Mouse (Mus musculus) forebrain, embryonic 13.5 days (tissue): ENCODE measurements around the gene Uqcc2. TPM values are rescaled to one million over a fixed set of nuclear protein-coding genes. Genes with fewer than 3 reads are reported as not detected.

Experiments used
- ATAC-seq: fragments of 200-750 bp; cut with Nextera tagmentation; 2 replicates; pipeline ENCODE4 v1.8.0; 2017
- H3K27ac ChIP-seq: fragments of 300-500 bp; sonication (generic); 2 replicates; pipeline ENCODE4 v1.5.1; 2015; ENCODE audit warnings: inconsistent platforms, mild to moderate bottlenecking, moderate library complexity
- H3K27me3 ChIP-seq: fragments of 300-500 bp; sonication (generic); 2 replicates; pipeline ENCODE4 v1.6.1; 2015; ENCODE audit warnings: mild to moderate bottlenecking, inconsistent platforms
- H3K36me3 ChIP-seq: fragments of 300-500 bp; sonication (generic); 2 replicates; pipeline ENCODE4 v1.6.1; 2015; ENCODE audit warnings: mild to moderate bottlenecking, inconsistent platforms; ENCODE audit not compliant: poor library complexity, severe bottlenecking
- H3K4me1 ChIP-seq: fragments of 300-500 bp; sonication (generic); 2 replicates; pipeline ENCODE4 v1.6.1; 2015; ENCODE audit warnings: inconsistent platforms
- H3K4me2 ChIP-seq: fragments of 300-500 bp; sonication (generic); 2 replicates; pipeline ENCODE4 v1.6.1; 2015; ENCODE audit warnings: inconsistent platforms, mild to moderate bottlenecking, moderate library complexity
- H3K4me3 ChIP-seq: fragments of 300-500 bp; sonication (generic); 2 replicates; pipeline ENCODE4 v1.5.1; 2015; ENCODE audit warnings: mild to moderate bottlenecking, inconsistent platforms
- H3K9ac ChIP-seq: fragments of 300-500 bp; sonication (generic); 2 replicates; pipeline ENCODE4 v1.6.1; 2015; ENCODE audit warnings: mild to moderate bottlenecking, inconsistent platforms
- H3K9me3 ChIP-seq: fragments of 300-500 bp; sonication (generic); replicated peaks from 2 replicates; pipeline ENCODE4 v1.6.1; 2016; ENCODE audit warnings: inconsistent platforms
- WGBS: fragments of 180-500 bp; shearing (Covaris S2); methylation state at CpG from one replicate; pipeline ENCODE4 v1.1.7; 2015; 5-methylcytosine and 5-hydroxymethylcytosine counted together
- polyA plus RNA-seq: library from polyadenylated mRNA; unstranded; fragments of >200 nt; fragmentation: Nextera tagmentation; extraction: Ambion mirVana; gene quantifications from 2 replicates; pipeline ENCODE4 v1.2.1, GENCODE M21; 2015

Uqcc2 gene
- 310 and 318 TPM in 2 replicates for polyA plus RNA-seq

DNA sequence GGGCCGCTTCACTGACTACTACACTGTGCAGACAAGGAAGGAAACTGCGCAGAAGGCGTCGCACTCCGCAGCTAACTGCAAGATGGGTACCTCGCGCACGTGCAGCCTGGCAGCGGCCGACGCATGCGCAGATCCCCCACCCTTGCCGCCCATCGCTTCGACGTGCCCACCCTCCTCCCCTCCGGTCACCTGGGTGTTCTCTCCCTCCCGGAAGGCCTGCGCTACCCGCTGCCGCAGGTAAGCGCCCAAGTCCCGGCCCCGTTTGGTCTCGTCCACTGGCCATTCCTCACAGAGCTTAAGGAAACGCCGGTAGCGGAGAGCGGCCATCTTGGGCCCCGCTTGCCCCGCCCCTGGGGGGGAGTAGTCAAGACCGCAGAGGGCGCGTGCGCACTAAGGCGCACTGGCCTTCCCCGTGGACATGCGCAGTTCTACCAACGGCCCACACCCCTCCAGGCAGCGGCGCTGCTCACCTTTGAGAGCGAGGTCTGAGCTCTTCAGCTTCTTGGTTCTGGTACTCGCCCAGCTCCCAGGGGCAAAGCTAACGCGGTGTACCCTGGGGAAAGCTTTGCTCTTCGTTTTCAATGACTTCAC is at the start of gene Uqcc2:
Gene Uqcc2 (minus strand): TSS at position 366 of the 591 bp plus-strand sequence.
- Histone ChIP-seq H3K27me3 (no peaks in the 10 kb centered on the region), H3K27ac (peak within 1 kb of the TSS; percentile 69), H3K4me2 (peak within 1 kb of the TSS; percentile 58), H3K9me3 (no peaks in the 10 kb centered on the region), H3K4me1 (peaks cover 54% of the 10 kb centered on the region), H3K36me3 (no peaks in the 10 kb centered on the region), H3K4me3 (peak within 1 kb of the TSS; percentile 67), H3K9ac (peak within 1 kb of the TSS; percentile 82)
- WGBS = under 1% methylated on average over 46 of the region's 46 CpGs
- peak; percentile 92 for ATAC-seq

DNA sequence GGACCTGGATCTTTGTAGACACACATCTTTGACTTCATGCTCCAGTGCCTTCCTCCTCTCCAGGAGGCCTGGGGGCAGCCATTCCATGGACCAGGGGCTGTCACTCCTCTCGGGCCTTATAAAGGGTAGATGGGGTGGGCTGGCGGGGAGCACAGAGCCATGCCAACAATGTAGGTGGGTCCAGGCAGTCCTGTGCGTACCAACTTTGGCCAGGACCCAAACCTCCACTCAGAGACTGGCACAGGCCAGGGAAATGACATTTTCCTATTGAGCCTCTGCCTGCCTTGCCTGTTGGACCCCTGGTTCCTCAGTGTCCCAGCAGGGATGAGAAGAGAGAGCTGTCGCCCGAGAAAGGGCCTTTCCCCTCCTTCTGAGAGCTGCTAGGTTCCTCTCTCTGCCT is 48.7 kb upstream of the Uqcc2 start:
- 0 out of 2 replicates have a peak, but pooled peaks cover 5% of the 10 kb centered on the region for H3K27me3 ChIP-seq
- H3K27ac ChIP-seq = no peak overlapping the region
- no peak overlapping the region for H3K9ac ChIP-seq
- no peaks in the 10 kb centered on the region for H3K9me3 ChIP-seq
- 72% methylated on average over 5 of the region's 5 CpGs for WGBS
- H3K4me1 ChIP-seq = no peaks in the 10 kb centered on the region
- ATAC-seq = no peak; the same call in 1 of the 2 replicates
- no peak overlapping the region for H3K4me3 ChIP-seq
- H3K4me2 ChIP-seq = no peak overlapping the region
- no peaks in the 10 kb centered on the region for H3K36me3 ChIP-seq

DNA sequence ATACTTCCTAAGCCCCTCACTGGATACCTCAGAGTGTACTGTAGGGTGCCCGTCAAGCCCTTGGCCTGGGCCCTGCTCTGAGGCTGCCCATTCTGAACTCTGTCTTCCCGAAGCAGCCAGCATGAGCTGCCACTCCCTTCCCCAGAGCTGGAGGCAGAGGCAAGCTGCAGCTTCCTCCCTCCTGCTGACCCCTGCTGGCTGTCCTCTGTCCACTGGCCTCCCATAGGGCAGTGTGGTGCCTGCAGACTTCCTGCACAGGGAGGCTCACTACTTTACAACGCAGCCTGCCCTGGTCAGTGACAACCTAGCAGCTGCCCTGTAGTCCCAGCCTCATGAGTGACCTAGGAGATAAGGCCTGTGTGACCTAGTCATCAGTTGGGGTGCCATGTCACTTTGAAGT is 48.0 kb upstream of the Uqcc2 start:
- Histone ChIP-seq H3K27me3 (no peaks in the 10 kb centered on the region), H3K4me2 (no peak overlapping the region), H3K4me3 (no peak overlapping the region), H3K9me3 (no peaks in the 10 kb centered on the region), H3K27ac (no peak overlapping the region), H3K9ac (no peak overlapping the region), H3K36me3 (no peaks in the 10 kb centered on the region), H3K4me1 (no peaks in the 10 kb centered on the region)
- WGBS = 56% methylated on average over 3 of the region's 3 CpGs
- ATAC-seq = no peak

DNA sequence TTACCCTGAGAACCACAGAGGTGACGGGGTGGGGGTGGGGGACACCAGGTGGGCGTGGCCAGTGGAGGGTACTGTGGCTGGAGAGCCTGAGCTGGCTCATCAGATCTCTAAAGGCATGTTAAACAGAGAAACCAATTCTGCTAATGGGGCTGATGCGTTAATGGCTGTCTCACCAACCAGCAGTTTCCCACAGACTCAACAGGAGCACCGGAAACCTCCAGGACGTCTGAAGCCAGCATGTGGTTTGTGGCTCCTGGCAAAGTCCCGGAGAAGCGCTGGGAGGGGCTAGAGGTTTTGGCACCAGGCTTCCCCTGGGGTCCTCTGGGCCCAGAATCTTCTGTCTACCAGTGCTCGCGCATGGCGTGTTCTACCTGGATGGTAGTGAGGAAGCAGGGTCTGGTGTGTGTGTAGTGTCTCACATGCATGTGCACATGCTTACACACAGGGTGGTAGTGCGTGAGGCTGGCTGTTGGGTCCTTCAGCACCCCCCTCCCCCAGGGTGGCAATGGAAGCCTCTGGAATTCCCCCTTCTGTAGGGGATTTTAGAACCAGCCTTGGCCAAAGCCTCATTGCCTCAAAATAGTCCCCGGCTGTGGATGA is 46.1 kb upstream of the Uqcc2 start:
- 72% methylated on average over 12 of the region's 12 CpGs for WGBS
- ATAC-seq = no peak
- no peak overlapping the region for H3K9ac ChIP-seq

DNA sequence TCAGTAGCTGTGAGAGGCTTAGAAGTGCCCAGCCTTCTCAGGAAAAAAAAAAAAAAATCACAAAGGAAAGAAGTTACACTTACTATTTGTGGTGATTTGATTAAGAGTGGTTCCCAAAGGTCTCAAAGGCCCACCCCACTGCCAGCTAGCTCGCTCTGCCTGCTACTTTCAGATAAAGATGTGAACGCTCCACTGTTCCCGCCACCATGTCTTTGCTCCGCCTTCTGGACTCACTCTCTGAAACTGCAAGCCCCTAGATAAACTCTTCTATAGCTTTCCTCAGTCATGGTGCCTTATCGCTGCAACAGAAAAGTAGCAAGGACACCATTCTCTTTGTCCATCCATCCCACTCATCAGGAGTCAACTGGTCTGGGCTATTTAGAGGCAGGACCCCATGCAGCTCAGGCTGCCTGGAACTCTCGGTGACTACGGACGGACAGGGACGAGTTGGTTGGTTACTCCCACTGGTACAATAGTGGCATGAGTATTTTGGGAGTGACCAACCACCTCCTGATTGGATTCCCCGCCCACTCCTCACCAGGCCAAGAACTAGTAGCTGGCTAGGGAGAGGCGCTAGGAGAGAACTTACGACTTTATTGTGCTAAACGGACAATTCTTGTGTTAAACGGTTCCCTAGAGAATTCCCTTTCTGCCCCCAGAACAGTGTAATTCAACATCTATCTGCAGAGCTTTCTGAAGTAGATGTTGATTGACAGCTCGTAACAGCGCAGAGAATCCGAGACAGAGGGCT is 44.9 kb upstream of the Uqcc2 start:
- Histone ChIP-seq H3K27me3 (no peaks in the 10 kb centered on the region), H3K27ac (no peak overlapping the region), H3K36me3 (no peaks in the 10 kb centered on the region), H3K4me1 (peaks cover 19% of the 10 kb centered on the region), H3K4me2 (no peak overlapping the region), H3K4me3 (no peak overlapping the region), H3K9ac (no peak overlapping the region), H3K9me3 (no peaks in the 10 kb centered on the region)
- 88% methylated on average over 17 of the region's 17 CpGs for WGBS
- no peak for ATAC-seq

More for the DNA sequence above, 46.1 kb upstream of the Uqcc2 start:
- Histone ChIP-seq H3K4me2 (no peak overlapping the region), H3K4me1 (peaks cover 14% of the 10 kb centered on the region), H3K36me3 (no peaks in the 10 kb centered on the region), H3K4me3 (no peak overlapping the region), H3K27ac (no peak overlapping the region), H3K9me3 (no peaks in the 10 kb centered on the region), H3K27me3 (no peaks in the 10 kb centered on the region)

DNA sequence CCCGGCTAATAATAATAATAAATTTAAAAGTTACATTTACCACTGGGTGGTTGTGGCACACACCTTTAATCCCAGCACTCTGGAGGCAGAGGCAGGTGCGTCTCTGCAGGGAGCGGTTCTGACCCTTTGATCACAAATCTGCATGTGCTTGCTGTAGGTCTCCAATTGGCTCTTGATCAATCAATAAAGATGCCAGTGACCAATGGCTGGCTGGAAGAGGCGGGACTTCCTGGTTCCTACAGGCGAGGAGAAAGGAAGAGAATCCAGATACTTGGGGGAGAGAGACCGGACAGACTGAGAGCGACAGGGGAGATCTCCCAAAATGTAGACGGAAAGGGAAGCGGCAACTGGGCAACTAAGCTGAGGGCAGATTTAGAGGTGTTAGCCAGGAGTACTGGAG is 44.3 kb upstream of the Uqcc2 start:
- Histone ChIP-seq H3K36me3 (no peaks in the 10 kb centered on the region), H3K27ac (no peak overlapping the region), H3K4me2 (no peak overlapping the region), H3K4me3 (no peak overlapping the region), H3K9ac (no peak overlapping the region), H3K4me1 (peaks cover 19% of the 10 kb centered on the region), H3K9me3 (no peaks in the 10 kb centered on the region), H3K27me3 (no peaks in the 10 kb centered on the region)
- no peak for ATAC-seq
- 91% methylated on average over 9 of the region's 9 CpGs for WGBS

DNA sequence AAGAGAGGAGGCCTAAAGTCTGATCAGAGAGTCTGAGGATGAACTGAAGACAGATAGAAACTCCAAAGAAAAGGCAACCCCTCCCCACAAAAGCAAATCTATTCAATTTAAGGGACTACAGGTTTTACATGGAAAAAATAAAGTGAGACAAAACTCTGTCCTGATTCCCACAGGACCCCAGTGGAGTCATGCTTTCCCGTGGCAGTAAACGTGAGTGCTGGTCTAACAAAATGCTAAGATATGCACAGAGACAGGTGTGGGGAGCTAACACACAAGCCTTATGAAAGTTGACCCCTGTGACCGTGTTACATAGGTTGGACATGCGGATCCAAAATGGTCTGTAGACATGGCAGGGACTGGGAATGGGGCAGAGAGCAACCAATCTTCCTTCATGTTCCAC is 43.0 kb upstream of the Uqcc2 start:
- Histone ChIP-seq H3K36me3 (no peaks in the 10 kb centered on the region), H3K9me3 (no peaks in the 10 kb centered on the region), H3K4me3 (no peak overlapping the region), H3K27ac (no peak overlapping the region), H3K4me1 (peaks cover 19% of the 10 kb centered on the region), H3K27me3 (no peaks in the 10 kb centered on the region), H3K4me2 (no peak overlapping the region), H3K9ac (no peak overlapping the region)
- 95% methylated on average over 4 of the region's 4 CpGs for WGBS
- ATAC-seq = no peak

DNA sequence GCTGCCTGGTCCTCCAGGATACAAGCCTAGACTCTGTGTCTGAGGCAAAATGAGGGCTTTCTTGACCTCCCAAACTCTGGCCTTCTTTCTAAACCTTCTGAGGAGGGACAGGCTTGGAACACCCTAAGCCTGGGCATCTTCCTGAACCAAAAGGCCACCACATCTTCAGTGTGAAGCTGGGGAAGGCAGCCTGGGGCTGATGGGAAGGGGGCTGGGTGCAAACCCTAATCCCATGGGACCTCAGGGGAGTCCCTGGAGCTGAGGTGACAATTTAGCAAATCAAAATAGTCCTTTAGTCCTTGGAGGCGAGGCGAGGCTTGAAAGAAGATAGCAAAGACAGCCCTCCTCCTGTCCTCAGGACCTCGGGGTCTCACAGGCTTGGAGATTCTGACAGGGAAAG is 42.6 kb upstream of the Uqcc2 start:
- ATAC-seq = no peak
- H3K27ac ChIP-seq = peak overlapping the region; percentile 11; the same call in 1 of the 2 replicates

DNA sequence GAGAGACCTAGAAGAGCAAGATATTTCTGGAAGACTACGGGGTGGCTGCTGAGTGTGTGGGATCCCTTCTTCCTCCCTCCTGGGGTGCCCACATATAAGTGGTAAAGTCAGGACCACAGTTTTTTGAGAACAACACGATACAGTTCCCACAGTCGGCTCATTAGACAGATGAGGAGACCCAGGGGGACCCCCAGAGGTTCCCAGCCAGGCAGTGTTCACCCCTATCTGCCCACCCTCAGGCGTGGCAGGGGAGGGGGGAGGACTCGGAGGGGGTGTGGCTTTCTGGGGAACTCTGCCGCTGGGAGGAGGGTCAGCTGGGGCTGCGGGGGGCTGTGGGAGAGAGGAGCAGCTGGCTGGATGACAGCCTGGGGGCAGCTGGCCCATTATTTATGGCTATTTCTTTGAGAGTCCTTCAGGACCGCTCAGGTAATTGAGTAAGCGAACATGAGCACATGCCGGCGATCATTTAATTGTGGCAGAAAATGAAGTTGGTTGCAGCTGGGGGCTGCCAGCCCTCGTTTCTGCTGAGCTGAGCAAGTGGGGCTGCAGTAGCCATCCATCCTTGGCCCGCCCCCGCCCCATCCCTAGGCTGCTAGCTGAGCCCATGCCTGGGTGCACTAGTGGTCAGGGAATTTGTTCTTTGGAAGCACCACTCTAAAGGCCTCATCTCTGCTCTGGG is 41.6 kb upstream of the Uqcc2 start:
- H3K4me3 ChIP-seq = no peak overlapping the region
- H3K27me3 ChIP-seq = no peaks in the 10 kb centered on the region
- H3K36me3 ChIP-seq = no peaks in the 10 kb centered on the region
- no peaks in the 10 kb centered on the region for H3K9me3 ChIP-seq
- ATAC-seq = peak; percentile 72; the same call in 1 of the 2 replicates
- H3K27ac ChIP-seq = peak overlapping the region; percentile 11; the same call in 1 of the 2 replicates
- H3K4me2 ChIP-seq = no peak overlapping the region
- no peak overlapping the region for H3K9ac ChIP-seq
- WGBS = 28% methylated on average over 14 of the region's 14 CpGs
- H3K4me1 ChIP-seq = peaks cover 19% of the 10 kb centered on the region

More for the DNA sequence above, 42.6 kb upstream of the Uqcc2 start:
- Histone ChIP-seq H3K9me3 (no peaks in the 10 kb centered on the region), H3K4me1 (peaks cover 19% of the 10 kb centered on the region), H3K4me2 (no peak overlapping the region), H3K27me3 (no peaks in the 10 kb centered on the region), H3K9ac (no peak overlapping the region), H3K4me3 (no peak overlapping the region), H3K36me3 (no peaks in the 10 kb centered on the region)
- WGBS = 81% methylated on average over 3 of the region's 3 CpGs

DNA sequence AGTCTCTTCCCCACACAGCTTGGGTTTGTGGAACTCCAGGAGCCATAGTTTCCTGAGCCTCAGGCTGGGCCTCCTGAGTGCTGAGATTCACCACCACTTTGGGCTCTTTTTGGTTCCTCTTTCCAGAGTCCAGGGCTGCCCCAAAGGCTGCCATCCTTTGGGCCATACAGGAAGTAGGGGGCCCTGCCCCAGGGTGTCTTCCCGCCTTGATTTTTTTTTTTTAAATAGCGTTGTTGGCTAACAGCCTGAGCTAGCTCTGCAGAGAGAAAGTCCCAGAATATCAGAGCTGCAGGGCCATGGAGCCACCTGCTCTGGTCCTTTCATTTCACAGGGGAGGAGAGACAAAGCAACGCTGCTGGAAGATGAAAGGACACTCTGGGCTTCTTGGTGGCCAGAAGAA is 40.0 kb upstream of the Uqcc2 start:
- Histone ChIP-seq H3K9ac (no peak overlapping the region), H3K27me3 (no peaks in the 10 kb centered on the region), H3K27ac (no peak overlapping the region), H3K9me3 (no peaks in the 10 kb centered on the region), H3K4me1 (peaks cover 19% of the 10 kb centered on the region), H3K4me3 (no peak overlapping the region), H3K4me2 (no peak overlapping the region), H3K36me3 (no peaks in the 10 kb centered on the region)
- no peak for ATAC-seq
- WGBS = 60% methylated on average over 3 of the region's 3 CpGs

DNA sequence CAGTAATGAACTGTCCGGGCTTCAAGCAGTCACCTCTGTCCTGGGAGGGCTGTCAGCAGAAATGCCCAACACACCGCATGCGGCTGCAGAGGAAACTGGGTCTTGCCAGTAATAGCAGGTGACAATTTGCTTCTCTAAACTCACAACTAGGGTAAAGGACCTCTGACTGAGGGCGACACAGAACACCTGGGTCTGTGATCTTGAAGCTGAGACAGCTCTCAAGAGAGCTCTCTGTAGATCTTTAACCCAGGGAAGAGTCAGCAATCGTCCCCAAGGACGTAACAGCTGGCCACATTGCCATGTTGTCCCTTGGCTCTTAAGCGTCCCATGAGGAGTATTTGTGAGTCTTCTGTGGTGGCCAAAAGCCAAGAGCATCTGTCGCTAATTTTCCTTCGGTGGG is 38.7 kb upstream of the Uqcc2 start:
- peaks cover 19% of the 10 kb centered on the region for H3K4me1 ChIP-seq
- H3K4me2 ChIP-seq = no peak overlapping the region
- no peak overlapping the region for H3K9ac ChIP-seq
- H3K9me3 ChIP-seq = no peaks in the 10 kb centered on the region
- no peaks in the 10 kb centered on the region for H3K27me3 ChIP-seq
- WGBS = 88% methylated on average over 9 of the region's 9 CpGs
- H3K4me3 ChIP-seq = no peak overlapping the region
- H3K27ac ChIP-seq = no peak overlapping the region
- no peaks in the 10 kb centered on the region for H3K36me3 ChIP-seq
- no peak for ATAC-seq

DNA sequence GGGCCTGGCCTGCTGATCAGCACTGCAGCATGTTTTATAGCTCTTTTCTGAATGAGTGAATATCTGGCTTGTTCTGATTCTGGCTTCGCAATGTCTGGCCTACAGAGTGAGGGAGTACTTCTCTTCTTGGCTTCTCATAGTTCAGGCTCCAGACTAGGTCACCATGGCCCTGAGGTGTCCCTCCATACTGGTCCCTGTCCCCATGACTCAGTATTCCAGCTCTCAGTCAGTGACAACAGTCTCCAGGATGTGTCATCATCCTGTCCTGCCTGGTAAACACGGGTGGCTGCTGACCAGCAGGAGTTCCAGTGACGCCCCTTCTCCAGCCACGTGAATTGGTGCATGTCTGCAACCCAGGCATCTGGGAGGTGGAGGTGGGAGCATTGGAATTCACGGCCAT is 37.4 kb upstream of the Uqcc2 start:
- Histone ChIP-seq H3K4me1 (peaks cover 14% of the 10 kb centered on the region), H3K9ac (no peak overlapping the region), H3K36me3 (no peaks in the 10 kb centered on the region), H3K4me3 (no peak overlapping the region), H3K9me3 (no peaks in the 10 kb centered on the region), H3K27me3 (no peaks in the 10 kb centered on the region), H3K4me2 (no peak overlapping the region), H3K27ac (no peak overlapping the region)
- 82% methylated on average over 5 of the region's 5 CpGs for WGBS
- no peak for ATAC-seq
